Mouse (Mus musculus) embryonic fibroblast, embryonic 13.5 days (primary cell): Measurements from ENCODE around the gene Pitpnc1. TPM values are rescaled to one million over a fixed set of nuclear protein-coding genes. Genes with fewer than 3 reads are reported as not detected.

Source experiments
- H3K27ac ChIP-seq: 2 replicates; pipeline ENCODE4 v1.5.1; 2012; ENCODE audit warnings: low read length, control low read depth, inconsistent platforms; ENCODE audit not compliant: insufficient read depth
- H3K4me1 ChIP-seq: 2 replicates; pipeline ENCODE4 v1.6.1; 2011; ENCODE audit warnings: low read length; ENCODE audit not compliant: control insufficient read depth, insufficient read depth
- H3K4me3 ChIP-seq: 2 replicates; pipeline ENCODE4 v1.5.1; 2011; ENCODE audit warnings: mild to moderate bottlenecking, control low read depth, low read length; ENCODE audit not compliant: insufficient read depth
- CTCF ChIP-seq: IDR thresholded peaks from 2 replicates; pipeline ENCODE4 v1.5.1; 2011; ENCODE audit warnings: mild to moderate bottlenecking, control low read depth, low read length, moderate library complexity, borderline replicate concordance; ENCODE audit not compliant: insufficient read depth
- POLR2A ChIP-seq: IDR thresholded peaks from 2 replicates; pipeline ENCODE4 v1.6.1; 2011; ENCODE audit warnings: low read depth, mild to moderate bottlenecking, control low read depth, low read length, moderate library complexity
- polyA plus RNA-seq: library from polyadenylated mRNA; stranded (reverse); fragments of >200 nt; gene quantifications from 2 replicates; pipeline ENCODE4 v1.2.4, GENCODE M21; 2011; ENCODE audit warnings: low read depth; ENCODE audit not compliant: missing spikeins, insufficient read length

Gene Pitpnc1
- polyA plus RNA-seq, 1 experiment, result 19.8 TPM

- no peaks in the 10 kb centered on the region for H3K4me1 ChIP-seq
- no peak overlapping the region for H3K4me3 ChIP-seq
- TF ChIP-seq CTCF (no peak), POLR2A (no peak)
- no peak overlapping the region for H3K27ac ChIP-seq
These were observed 183.0 kb downstream of the Pitpnc1 start for GRCm38 (mm10) chr11:107287215-107288185.

GRCm38 (mm10) chr11:107285731-107286130 lies 184.8 kb downstream of the Pitpnc1 start:
- no peak for TF ChIP-seq POLR2A
- TF ChIP-seq CTCF, result no peak
- no peak overlapping the region for H3K27ac ChIP-seq
- H3K4me3 ChIP-seq, result no peak overlapping the region
- H3K4me1 ChIP-seq, result no peaks in the 10 kb centered on the region

- Histone ChIP-seq H3K4me3 (no peak overlapping the region), H3K27ac (no peak overlapping the region), H3K4me1 (no peaks in the 10 kb centered on the region)
- no peak for TF ChIP-seq CTCF
- no peak for TF ChIP-seq POLR2A
These were observed 186.9 kb downstream of the Pitpnc1 start for GRCm38 (mm10) chr11:107283632-107284031.

GRCm38 (mm10) chr11:107282481-107282880 lies 188.0 kb downstream of the Pitpnc1 start:
- no peaks in the 10 kb centered on the region for H3K4me1 ChIP-seq
- TF ChIP-seq CTCF (no peak), POLR2A (no peak)
- H3K27ac ChIP-seq, result no peak overlapping the region
- H3K4me3 ChIP-seq, result no peak overlapping the region

- Histone ChIP-seq H3K4me3 (no peak overlapping the region), H3K27ac (no peak overlapping the region), H3K4me1 (no peaks in the 10 kb centered on the region)
- no peak for TF ChIP-seq POLR2A
- TF ChIP-seq CTCF, result no peak
These were observed 191.2 kb downstream of the Pitpnc1 start for GRCm38 (mm10) chr11:107279258-107279657.

GRCm38 (mm10) chr11:107276898-107277297 lies 193.6 kb downstream of the Pitpnc1 start:
- H3K4me1 ChIP-seq, result no peaks in the 10 kb centered on the region
- no peak for TF ChIP-seq POLR2A
- TF ChIP-seq CTCF, result no peak
- no peak overlapping the region for H3K4me3 ChIP-seq
- H3K27ac ChIP-seq, result no peak overlapping the region

GRCm38 (mm10) chr11:107276337-107276736 lies 194.2 kb downstream of the Pitpnc1 start:
- H3K4me1 ChIP-seq, result no peaks in the 10 kb centered on the region
- H3K4me3 ChIP-seq, result no peak overlapping the region
- no peak for TF ChIP-seq CTCF
- TF ChIP-seq POLR2A, result no peak
- H3K27ac ChIP-seq, result no peak overlapping the region

GRCm38 (mm10) chr11:107275902-107276301 lies 194.6 kb downstream of the Pitpnc1 start:
- Histone ChIP-seq H3K4me3 (no peak overlapping the region), H3K4me1 (no peaks in the 10 kb centered on the region), H3K27ac (no peak overlapping the region)
- TF ChIP-seq CTCF (peak; percentile 47; the same call in 1 of the 2 replicates), POLR2A (no peak)

GRCm38 (mm10) chr11:107274206-107274605 lies 196.3 kb downstream of the Pitpnc1 start:
- Histone ChIP-seq H3K4me3 (no peak overlapping the region), H3K27ac (no peak overlapping the region), H3K4me1 (no peaks in the 10 kb centered on the region)
- TF ChIP-seq POLR2A (no peak), CTCF (no peak)

GRCm38 (mm10) chr11:107272351-107272975 lies 198.0 kb downstream of the Pitpnc1 start:
- TF ChIP-seq CTCF (no peak), POLR2A (no peak)
- H3K4me3 ChIP-seq, result no peak overlapping the region
- no peaks in the 10 kb centered on the region for H3K4me1 ChIP-seq
- no peak overlapping the region for H3K27ac ChIP-seq
